Mouse (Mus musculus): ENCODE data around the gene Usmg5. TPM values are rescaled to one million over a fixed set of nuclear protein-coding genes. Genes with fewer than 3 reads are reported as not detected.

The Usmg5 gene
- polyA plus RNA-seq, 1 experiment, result 138 TPM

GRCm38 (mm10) chr19:47101080-47101479 lies 10.6 kb upstream of the Usmg5 start:
- H3K4me1 ChIP-seq (ENCODE audit: control insufficient read depth, insufficient read depth, low read length), result no peaks in the 10 kb centered on the region
- no peak overlapping the region for H3K4me3 ChIP-seq (ENCODE audit: control insufficient read depth, low read depth, low read length)
- no peak for TF ChIP-seq CTCF (IDR thresholded peaks at IDR 0.05; ENCODE audit: control insufficient read depth, insufficient read depth, insufficient replicate concordance, low read depth, low read length)
- no peaks in the 10 kb centered on the region for H3K27me3 ChIP-seq (ENCODE audit: control insufficient read depth, insufficient read depth, low read length)
- H3K36me3 ChIP-seq (ENCODE audit: control insufficient read depth, insufficient read depth, low read length), result peaks cover 2% of the 10 kb centered on the region
- no peak overlapping the region for H3K27ac ChIP-seq (ENCODE audit: control insufficient read depth, insufficient read depth, low read depth, low read length)

GRCm38 (mm10) chr19:47089718-47090525 lies 525 bp downstream of the Usmg5 start:
- Histone ChIP-seq H3K4me1 (ENCODE audit: control insufficient read depth, insufficient read depth, low read length) (peaks cover 2% of the 10 kb centered on the region; the same call in 1 of the 2 replicates), H3K27me3 (ENCODE audit: control insufficient read depth, insufficient read depth, low read length) (no peaks in the 10 kb centered on the region), H3K4me3 (ENCODE audit: control insufficient read depth, low read depth, low read length) (peak overlapping the region; percentile 90), H3K36me3 (ENCODE audit: control insufficient read depth, insufficient read depth, low read length) (no peaks in the 10 kb centered on the region; the same call in 1 of the 2 replicates), H3K27ac (ENCODE audit: control insufficient read depth, insufficient read depth, low read depth, low read length) (peak overlapping the region; percentile 93)
- no peak for TF ChIP-seq CTCF (IDR thresholded peaks at IDR 0.05; ENCODE audit: control insufficient read depth, insufficient read depth, insufficient replicate concordance, low read depth, low read length)
- no peak for TF ChIP-seq POLR2A (IDR thresholded peaks at IDR 0.05; ENCODE audit: control insufficient read depth, low read depth, low read length)

- TF ChIP-seq CTCF (IDR thresholded peaks at IDR 0.05; ENCODE audit: control insufficient read depth, insufficient read depth, insufficient replicate concordance, low read depth, low read length), result no peak
- no peak for TF ChIP-seq POLR2A (IDR thresholded peaks at IDR 0.05; ENCODE audit: control insufficient read depth, low read depth, low read length)
- Histone ChIP-seq H3K36me3 (ENCODE audit: control insufficient read depth, insufficient read depth, low read length) (peaks cover 1% of the 10 kb centered on the region), H3K27ac (ENCODE audit: control insufficient read depth, insufficient read depth, low read depth, low read length) (peak overlapping the region; percentile 32)
Measured at GRCm38 (mm10) chr19:47088226-47088625, 2.2 kb downstream of the Usmg5 start.

GRCm38 (mm10) chr19:47067924-47068611 lies 22.4 kb downstream of the Usmg5 start:
- no peak for TF ChIP-seq CTCF (IDR thresholded peaks at IDR 0.05; ENCODE audit: control insufficient read depth, insufficient read depth, insufficient replicate concordance, low read depth, low read length)
- TF ChIP-seq POLR2A (IDR thresholded peaks at IDR 0.05; ENCODE audit: control insufficient read depth, low read depth, low read length), result 0 out of 2 replicates have a peak, but pooled peaks have one; percentile 41

More at GRCm38 (mm10) chr19:47088226-47088625, 2.2 kb downstream of the Usmg5 start:
- peaks cover 2% of the 10 kb centered on the region; the same call in 1 of the 2 replicates for H3K4me1 ChIP-seq (ENCODE audit: control insufficient read depth, insufficient read depth, low read length)
- no peaks in the 10 kb centered on the region for H3K27me3 ChIP-seq (ENCODE audit: control insufficient read depth, insufficient read depth, low read length)
- H3K4me3 ChIP-seq (ENCODE audit: control insufficient read depth, low read depth, low read length), result peak overlapping the region; percentile 44; the same call in 1 of the 2 replicates

GRCm38 (mm10) chr19:47067096-47067882 lies 23.2 kb downstream of the Usmg5 start, which contains the start of gene Taf5:
Gene Taf5, plus strand, starts transcription at chr19:47067746.
- H3K27me3 ChIP-seq (ENCODE audit: control insufficient read depth, insufficient read depth, low read length), result no peaks in the 10 kb centered on the region
- peaks cover 2% of the 10 kb centered on the region; the same call in 1 of the 2 replicates for H3K4me1 ChIP-seq (ENCODE audit: control insufficient read depth, insufficient read depth, low read length)
- peak within 1 kb of the TSS; percentile 93 for H3K4me3 ChIP-seq (ENCODE audit: control insufficient read depth, low read depth, low read length)
- peak; percentile 99 for TF ChIP-seq POLR2A (IDR thresholded peaks at IDR 0.05; ENCODE audit: control insufficient read depth, low read depth, low read length)
- no peak for TF ChIP-seq CTCF (IDR thresholded peaks at IDR 0.05; ENCODE audit: control insufficient read depth, insufficient read depth, insufficient replicate concordance, low read depth, low read length)
- no peaks in the 10 kb centered on the region for H3K36me3 ChIP-seq (ENCODE audit: control insufficient read depth, insufficient read depth, low read length)
- H3K27ac ChIP-seq (ENCODE audit: control insufficient read depth, insufficient read depth, low read depth, low read length), result peak within 1 kb of the TSS; percentile 74

More at GRCm38 (mm10) chr19:47067924-47068611, 22.4 kb downstream of the Usmg5 start:
- peaks cover 2% of the 10 kb centered on the region; the same call in 1 of the 2 replicates for H3K4me1 ChIP-seq (ENCODE audit: control insufficient read depth, insufficient read depth, low read length)
- peak overlapping the region; percentile 93 for H3K4me3 ChIP-seq (ENCODE audit: control insufficient read depth, low read depth, low read length)
- H3K36me3 ChIP-seq (ENCODE audit: control insufficient read depth, insufficient read depth, low read length), result no peaks in the 10 kb centered on the region
- H3K27me3 ChIP-seq (ENCODE audit: control insufficient read depth, insufficient read depth, low read length), result no peaks in the 10 kb centered on the region
- H3K27ac ChIP-seq (ENCODE audit: control insufficient read depth, insufficient read depth, low read depth, low read length), result peak overlapping the region; percentile 74

- no peak overlapping the region for H3K4me3 ChIP-seq (ENCODE audit: control insufficient read depth, low read depth, low read length)
- H3K4me1 ChIP-seq (ENCODE audit: control insufficient read depth, insufficient read depth, low read length), result peaks cover 2% of the 10 kb centered on the region; the same call in 1 of the 2 replicates
- H3K36me3 ChIP-seq (ENCODE audit: control insufficient read depth, insufficient read depth, low read length), result no peaks in the 10 kb centered on the region
- H3K27ac ChIP-seq (ENCODE audit: control insufficient read depth, insufficient read depth, low read depth, low read length), result no peak overlapping the region
- H3K27me3 ChIP-seq (ENCODE audit: control insufficient read depth, insufficient read depth, low read length), result no peaks in the 10 kb centered on the region
- TF ChIP-seq POLR2A (IDR thresholded peaks at IDR 0.05; ENCODE audit: control insufficient read depth, low read depth, low read length) (no peak), CTCF (IDR thresholded peaks at IDR 0.05; ENCODE audit: control insufficient read depth, insufficient read depth, insufficient replicate concordance, low read depth, low read length) (no peak)
Measured at GRCm38 (mm10) chr19:47065860-47066259, 24.6 kb downstream of the Usmg5 start.
